Mouse (Mus musculus) hindbrain, embryonic 13.5 days (tissue): ENCODE results near the gene Olfr1383. TPM values are rescaled to one million over a fixed set of nuclear protein-coding genes. Genes with fewer than 3 reads are reported as not detected.

Source experiments
- polyA plus RNA-seq: library from polyadenylated mRNA; unstranded; fragments of >200 nt; fragmentation: Nextera tagmentation; extraction: Ambion mirVana; gene quantifications from 2 replicates; pipeline ENCODE4 v1.2.1, GENCODE M21; 2015

The Olfr1383 gene
- polyA plus RNA-seq, 1 experiment from 2014 or later = not detected

Other genes with a start within 250 kb of the Olfr1383 start
- gene Olfr1393, start 241.3 kb upstream of the Olfr1383 start, polyA plus RNA-seq = 0.22 TPM in 1 of 2 replicates, not detected in the other
- gene Olfr1392, start 234.4 kb upstream of the Olfr1383 start, polyA plus RNA-seq = not detected in 2 replicates
- not detected in 2 replicates for gene Olfr10, start 214.9 kb upstream of the Olfr1383 start, polyA plus RNA-seq
- gene Olfr1391, start 196.9 kb upstream of the Olfr1383 start, polyA plus RNA-seq = not detected in 2 replicates
- not detected in 2 replicates for gene Olfr1390, start 184.5 kb upstream of the Olfr1383 start, polyA plus RNA-seq
- gene Olfr1389, start 96.6 kb upstream of the Olfr1383 start, polyA plus RNA-seq = not detected in 2 replicates
- gene Olfr1388, start 83.0 kb upstream of the Olfr1383 start, polyA plus RNA-seq = 0.09 TPM in 1 of 2 replicates, not detected in the other
- gene Olfr1387, start 64.3 kb upstream of the Olfr1383 start, polyA plus RNA-seq = not detected in 2 replicates
- not detected in 2 replicates for gene Olfr1386, start 54.6 kb upstream of the Olfr1383 start, polyA plus RNA-seq
- gene Olfr1385, start 30.6 kb upstream of the Olfr1383 start, polyA plus RNA-seq = not detected in 2 replicates
- gene Olfr1384, start 12.9 kb upstream of the Olfr1383 start, polyA plus RNA-seq = not detected in 2 replicates
- not detected in 2 replicates for gene Olfr1382, start 8.6 kb downstream of the Olfr1383 start, polyA plus RNA-seq
- not detected in 2 replicates for gene Olfr1381, start 23.8 kb downstream of the Olfr1383 start, polyA plus RNA-seq
- gene Olfr1380, start 37.2 kb downstream of the Olfr1383 start, polyA plus RNA-seq = not detected in 2 replicates
- gene Flt4, start 89.6 kb downstream of the Olfr1383 start, polyA plus RNA-seq = 1.5 and 2.2 TPM in 2 replicates
- not detected in 2 replicates for gene Scgb3a1, start 144.0 kb downstream of the Olfr1383 start, polyA plus RNA-seq
- 57.1 and 57.4 TPM in 2 replicates for gene Cnot6, start 193.1 kb downstream of the Olfr1383 start, polyA plus RNA-seq